Mouse (Mus musculus): ENCODE results near the gene Map3k11. TPM values are rescaled to one million over a fixed set of nuclear protein-coding genes. Genes with fewer than 3 reads are reported as not detected.
"Not testable (repeated sequence)": the region's sequence is repeated elsewhere in the genome, so short reads cannot be mapped to it uniquely, and the experiment has no call there.

The Map3k11 gene
- polyA plus RNA-seq, 1 experiment: 22.9 TPM

DNA sequence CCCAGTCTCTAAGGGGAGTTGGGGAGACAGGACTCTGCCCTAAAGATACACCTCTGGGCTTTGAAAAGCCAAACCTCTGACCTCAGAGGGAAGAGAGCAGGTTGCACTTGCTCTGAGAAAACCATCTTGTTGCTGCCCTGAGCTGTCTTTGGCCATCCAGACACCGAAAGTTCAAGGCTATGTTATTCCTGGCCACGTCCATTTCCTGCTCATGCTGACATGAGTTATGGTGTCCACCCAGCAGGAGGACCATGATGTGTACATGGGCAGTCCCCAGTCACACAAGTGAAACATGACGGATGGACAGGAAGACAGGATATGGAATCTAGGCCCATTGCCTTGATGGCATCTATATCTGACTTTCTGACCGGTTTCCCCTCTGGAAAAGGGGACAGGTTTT, 8.1 kb upstream of the Map3k11 start:
- no peak for DNase-seq (ENCODE audit: low read depth)
- TF ChIP-seq CTCF (IDR thresholded peaks at IDR 0.05; ENCODE audit: borderline replicate concordance, extremely low read depth, insufficient read depth, insufficient read length) (no peak), POLR2A (IDR thresholded peaks at IDR 0.05; ENCODE audit: borderline replicate concordance, extremely low read depth, insufficient read depth, insufficient read length, poor library complexity, severe bottlenecking) (no peak)

DNA sequence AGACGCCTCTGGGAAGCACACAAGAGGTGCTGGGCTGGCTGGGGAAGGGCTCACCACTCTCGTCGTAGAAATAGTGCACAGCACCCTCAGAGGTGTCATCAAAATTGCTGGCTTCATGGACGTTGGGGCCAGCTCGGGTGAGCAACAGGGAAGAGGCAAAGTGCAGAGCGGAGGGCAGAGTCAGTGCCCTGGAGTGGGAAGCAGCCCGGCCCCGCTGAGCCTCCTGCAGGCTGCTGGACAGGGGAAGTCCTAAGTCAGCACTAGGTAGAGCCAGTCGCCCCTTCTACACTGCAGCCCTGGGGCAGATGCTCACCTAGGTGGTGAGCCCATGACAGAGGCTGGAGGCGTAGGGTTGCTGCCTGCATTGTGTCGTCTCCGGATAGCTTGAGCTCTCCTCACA, 4.3 kb upstream of the Map3k11 start:
- TF ChIP-seq CTCF (IDR thresholded peaks at IDR 0.05; ENCODE audit: borderline replicate concordance, extremely low read depth, insufficient read depth, insufficient read length) (no peak), POLR2A (IDR thresholded peaks at IDR 0.05; ENCODE audit: borderline replicate concordance, extremely low read depth, insufficient read depth, insufficient read length, poor library complexity, severe bottlenecking) (no peak)

DNA sequence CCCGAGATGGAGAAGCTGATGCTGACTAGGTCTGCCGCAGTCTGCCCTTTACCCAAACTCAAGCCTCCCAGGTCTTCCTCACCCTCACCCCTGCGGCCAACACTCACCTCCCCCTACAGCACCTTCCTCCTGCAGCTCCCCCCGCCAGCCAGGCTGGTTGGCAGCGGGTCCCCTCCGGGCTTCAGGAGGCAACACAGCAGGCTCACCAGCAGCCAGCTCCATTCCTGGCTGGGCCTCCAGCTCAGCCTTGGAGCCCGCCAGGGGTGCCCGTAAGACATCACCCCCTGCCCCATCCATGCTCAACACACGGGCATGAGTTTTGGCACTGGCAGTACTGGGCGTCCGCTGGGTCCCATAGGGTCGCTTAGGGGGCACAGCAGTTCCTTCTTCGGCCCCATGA, 3.6 kb upstream of the Map3k11 start:
- TF ChIP-seq POLR2A (IDR thresholded peaks at IDR 0.05; ENCODE audit: borderline replicate concordance, extremely low read depth, insufficient read depth, insufficient read length, poor library complexity, severe bottlenecking) (no peak), CTCF (IDR thresholded peaks at IDR 0.05; ENCODE audit: borderline replicate concordance, extremely low read depth, insufficient read depth, insufficient read length) (no peak)
- no peak for DNase-seq (ENCODE audit: low read depth)

More for the DNA sequence above, 4.3 kb upstream of the Map3k11 start:
- no peak for DNase-seq (ENCODE audit: low read depth)

DNA sequence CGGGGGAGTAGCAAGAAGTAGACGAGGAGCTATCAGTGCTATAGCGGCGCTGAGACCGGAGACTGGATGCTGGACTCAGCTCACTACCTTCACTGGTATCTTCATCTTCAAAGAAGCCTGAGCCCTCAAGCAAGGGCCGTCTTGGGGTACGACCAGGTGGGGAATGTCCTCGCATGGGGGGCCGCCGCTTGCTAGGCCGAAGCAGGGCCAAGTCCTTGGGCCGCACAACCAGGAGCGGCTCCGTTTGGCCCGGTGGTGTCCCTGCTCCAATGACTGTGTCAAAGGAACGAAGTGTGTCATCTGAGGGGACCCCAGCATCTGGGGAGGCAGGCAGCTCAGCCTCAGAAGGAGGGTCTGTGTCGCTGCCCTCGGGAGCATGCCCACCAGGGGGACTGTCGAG, 3.1 kb upstream of the Map3k11 start:
- no peak for DNase-seq (ENCODE audit: low read depth)
- TF ChIP-seq POLR2A (IDR thresholded peaks at IDR 0.05; ENCODE audit: borderline replicate concordance, extremely low read depth, insufficient read depth, insufficient read length, poor library complexity, severe bottlenecking) (no peak), CTCF (IDR thresholded peaks at IDR 0.05; ENCODE audit: borderline replicate concordance, extremely low read depth, insufficient read depth, insufficient read length) (no peak)

DNA sequence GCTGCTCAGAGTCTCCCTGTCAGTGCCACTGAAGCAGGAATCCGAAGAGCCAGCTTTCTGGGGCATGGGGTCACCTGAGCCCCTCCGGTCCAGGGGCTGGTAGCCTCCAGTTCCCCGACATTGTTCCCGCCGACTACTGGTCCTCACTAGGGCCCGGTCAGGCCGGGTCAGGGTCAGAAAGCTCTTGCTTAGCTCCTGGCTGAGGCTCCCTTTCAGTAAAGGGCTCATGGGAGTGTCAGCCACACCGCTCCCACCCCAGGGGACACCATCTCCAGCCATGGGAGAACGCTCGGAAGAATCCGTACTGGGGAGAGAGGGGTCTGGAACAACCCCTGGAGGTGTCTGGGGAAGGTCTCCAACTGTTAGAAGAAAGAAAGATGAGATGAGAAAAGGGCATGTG, 2.7 kb upstream of the Map3k11 start:
- DNase-seq (ENCODE audit: low read depth): no peak
- TF ChIP-seq POLR2A (IDR thresholded peaks at IDR 0.05; ENCODE audit: borderline replicate concordance, extremely low read depth, insufficient read depth, insufficient read length, poor library complexity, severe bottlenecking): no peak
- no peak for TF ChIP-seq CTCF (IDR thresholded peaks at IDR 0.05; ENCODE audit: borderline replicate concordance, extremely low read depth, insufficient read depth, insufficient read length)

DNA sequence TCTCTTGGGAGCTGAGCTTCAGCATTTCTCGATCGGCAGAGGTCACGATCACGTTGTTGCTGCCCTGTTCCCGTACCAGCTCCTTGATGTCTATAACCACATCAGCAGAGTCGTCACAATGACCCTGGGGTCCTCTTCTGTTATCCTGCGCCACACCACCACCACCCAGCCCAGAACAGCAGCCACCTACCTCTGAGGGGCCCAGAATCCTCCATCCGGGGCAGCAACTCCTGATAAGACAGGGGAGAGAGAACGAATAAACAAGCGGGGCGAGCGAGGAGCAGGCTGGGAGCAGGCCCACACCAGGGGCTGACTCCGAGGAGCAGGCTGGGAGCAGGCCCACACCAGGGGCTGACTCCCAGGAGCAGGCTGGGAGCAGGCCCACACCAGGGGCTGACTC, 2.1 kb upstream of the Map3k11 start:
- no peak for DNase-seq (ENCODE audit: low read depth)
- no peak for TF ChIP-seq POLR2A (IDR thresholded peaks at IDR 0.05; ENCODE audit: borderline replicate concordance, extremely low read depth, insufficient read depth, insufficient read length, poor library complexity, severe bottlenecking)

DNA sequence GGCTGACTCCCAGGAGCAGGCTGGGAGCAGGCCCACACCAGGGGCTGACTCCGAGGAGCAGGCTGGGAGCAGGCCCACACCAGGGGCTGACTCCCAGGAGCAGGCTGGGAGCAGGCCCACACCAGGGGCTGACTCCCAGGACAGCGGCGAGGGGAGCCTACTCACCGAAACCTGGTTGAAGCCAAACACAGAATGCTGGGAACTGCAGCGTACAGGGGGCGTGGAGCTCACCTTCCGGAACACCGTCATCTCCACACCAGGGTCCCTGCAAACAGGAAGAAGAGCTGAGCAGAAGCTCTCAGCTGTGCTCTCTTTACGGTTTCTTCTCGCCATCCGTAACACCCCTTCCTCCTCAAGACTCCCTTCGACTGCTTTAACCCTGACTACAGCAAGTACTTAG, 1.6 kb upstream of the Map3k11 start:
- not testable (repeated sequence) for DNase-seq (ENCODE audit: low read depth)

DNA sequence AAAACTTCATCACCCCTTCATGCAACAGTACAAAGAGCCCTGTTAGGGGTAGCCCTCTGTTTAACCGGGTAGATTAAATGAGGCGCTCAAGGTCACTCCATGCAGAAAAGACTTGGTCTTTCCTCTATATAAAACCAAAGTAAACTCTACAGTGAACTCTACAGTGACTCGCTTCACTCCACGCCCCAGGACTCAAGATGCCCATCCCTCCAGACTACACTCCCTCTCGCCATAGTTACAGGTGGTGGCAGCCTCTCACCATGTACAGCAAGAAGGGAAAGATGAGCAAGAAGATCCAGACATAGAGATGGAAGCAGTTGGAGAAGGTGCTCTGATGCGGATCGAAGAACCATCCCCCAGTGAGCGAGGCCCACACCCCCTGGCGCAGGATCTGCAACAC, 804 bp upstream of the Map3k11 start:
- no peak for DNase-seq (ENCODE audit: low read depth)
- no peak for TF ChIP-seq CTCF (IDR thresholded peaks at IDR 0.05; ENCODE audit: borderline replicate concordance, extremely low read depth, insufficient read depth, insufficient read length)
- no peak for TF ChIP-seq POLR2A (IDR thresholded peaks at IDR 0.05; ENCODE audit: borderline replicate concordance, extremely low read depth, insufficient read depth, insufficient read length, poor library complexity, severe bottlenecking)

DNA sequence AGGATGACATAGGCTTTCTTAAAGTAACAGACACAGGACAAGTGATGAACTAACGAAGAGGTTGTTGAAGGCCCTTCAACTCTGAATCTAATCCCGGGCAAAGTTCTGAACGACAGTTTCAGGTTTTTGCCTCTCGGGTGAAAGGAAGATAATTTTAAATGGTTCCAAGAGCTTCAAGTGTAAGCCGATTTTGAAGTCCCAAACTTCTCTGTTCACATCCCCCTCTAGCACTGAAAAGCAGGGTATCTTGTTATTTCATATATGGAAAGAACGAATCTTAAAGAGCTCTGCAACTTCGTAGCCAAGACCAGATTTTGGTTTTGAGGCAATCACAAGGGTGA, 516 bp downstream of the Map3k11 start:
- DNase-seq (ENCODE audit: low read depth): no peak
- no peak for TF ChIP-seq POLR2A (IDR thresholded peaks at IDR 0.05; ENCODE audit: borderline replicate concordance, extremely low read depth, insufficient read depth, insufficient read length, poor library complexity, severe bottlenecking)

DNA sequence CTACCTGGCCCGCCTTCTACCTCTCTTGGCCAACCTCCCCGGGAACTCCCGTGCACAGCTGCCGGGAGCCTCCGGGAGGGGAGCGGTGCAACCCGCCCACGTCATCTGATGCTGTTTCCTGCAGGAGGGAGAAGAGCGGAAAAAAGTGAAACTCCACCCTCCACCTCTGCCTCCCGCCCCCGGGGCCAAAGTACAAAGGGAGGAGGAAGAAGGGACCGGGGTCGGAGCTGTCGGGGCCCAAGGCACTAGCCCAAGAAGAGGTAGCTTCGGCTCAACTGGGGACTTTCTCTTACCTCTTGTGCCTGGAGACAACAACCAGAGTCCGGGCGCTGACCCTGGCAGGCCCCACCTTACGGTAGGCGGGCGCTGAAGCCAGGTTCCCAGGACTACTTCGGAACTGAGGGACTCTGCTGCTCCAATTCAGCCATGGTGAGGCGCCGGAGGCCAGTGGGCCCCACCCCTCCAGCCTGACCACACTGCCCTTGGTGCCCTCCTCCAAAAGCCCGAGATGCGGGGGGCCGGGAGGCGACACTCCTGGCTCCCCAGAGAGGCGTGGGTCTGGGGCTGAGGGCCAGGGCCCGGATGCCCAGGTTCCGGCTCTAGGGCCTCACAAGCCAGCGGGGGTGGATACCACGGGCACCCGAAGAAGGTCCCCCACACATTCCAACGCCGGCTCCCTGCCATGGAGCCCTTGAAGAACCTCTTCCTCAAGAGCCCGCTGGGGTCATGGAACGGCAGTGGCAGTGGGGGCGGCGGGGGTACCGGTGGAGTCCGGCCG, 1.2 kb downstream of the Map3k11 start:
- TF ChIP-seq CTCF (IDR thresholded peaks at IDR 0.05; ENCODE audit: borderline replicate concordance, extremely low read depth, insufficient read depth, insufficient read length): no peak
- no peak for TF ChIP-seq POLR2A (IDR thresholded peaks at IDR 0.05; ENCODE audit: borderline replicate concordance, extremely low read depth, insufficient read depth, insufficient read length, poor library complexity, severe bottlenecking)
- DNase-seq (ENCODE audit: low read depth): peak; percentile 78

DNA sequence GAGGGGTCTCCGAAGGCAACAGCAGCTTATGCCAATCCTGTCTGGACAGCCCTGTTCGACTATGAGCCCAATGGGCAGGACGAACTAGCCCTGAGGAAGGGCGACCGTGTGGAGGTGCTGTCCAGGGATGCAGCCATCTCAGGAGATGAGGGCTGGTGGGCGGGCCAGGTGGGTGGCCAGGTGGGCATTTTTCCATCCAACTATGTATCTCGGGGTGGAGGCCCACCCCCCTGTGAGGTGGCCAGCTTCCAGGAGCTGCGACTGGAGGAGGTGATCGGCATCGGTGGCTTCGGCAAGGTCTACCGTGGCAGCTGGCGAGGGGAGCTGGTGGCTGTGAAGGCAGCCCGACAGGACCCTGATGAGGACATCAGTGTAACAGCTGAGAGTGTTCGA, 1.8 kb downstream of the Map3k11 start:
- no peak for TF ChIP-seq POLR2A (IDR thresholded peaks at IDR 0.05; ENCODE audit: borderline replicate concordance, extremely low read depth, insufficient read depth, insufficient read length, poor library complexity, severe bottlenecking)
- no peak for TF ChIP-seq CTCF (IDR thresholded peaks at IDR 0.05; ENCODE audit: borderline replicate concordance, extremely low read depth, insufficient read depth, insufficient read length)
- DNase-seq (ENCODE audit: low read depth): no peak

DNA sequence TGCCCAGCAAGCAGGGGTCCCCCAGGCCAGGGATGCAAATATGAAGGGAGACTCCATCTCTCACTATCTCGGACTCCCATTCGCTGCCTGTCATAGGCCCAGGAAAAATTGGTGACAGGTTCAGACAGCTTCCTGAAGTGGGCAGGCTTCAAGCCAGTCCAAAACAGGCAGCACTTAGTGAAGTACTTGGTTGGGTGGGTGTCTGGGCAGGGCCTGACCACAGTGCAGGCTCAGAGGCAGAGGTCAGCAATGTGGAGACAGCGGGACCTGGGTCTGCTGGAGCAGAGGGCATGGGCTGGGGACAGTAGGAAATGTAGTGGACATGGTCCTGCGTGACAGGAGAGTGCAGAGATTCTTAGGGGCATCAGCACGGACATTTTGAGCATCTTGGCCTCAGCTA, 3.1 kb downstream of the Map3k11 start:
- TF ChIP-seq CTCF (IDR thresholded peaks at IDR 0.05; ENCODE audit: borderline replicate concordance, extremely low read depth, insufficient read depth, insufficient read length): no peak
- no peak for TF ChIP-seq POLR2A (IDR thresholded peaks at IDR 0.05; ENCODE audit: borderline replicate concordance, extremely low read depth, insufficient read depth, insufficient read length, poor library complexity, severe bottlenecking)
- no peak for DNase-seq (ENCODE audit: low read depth)
